8 mouse cellular contexts compared by ENCODE assay signal in the genomic region with DNA sequence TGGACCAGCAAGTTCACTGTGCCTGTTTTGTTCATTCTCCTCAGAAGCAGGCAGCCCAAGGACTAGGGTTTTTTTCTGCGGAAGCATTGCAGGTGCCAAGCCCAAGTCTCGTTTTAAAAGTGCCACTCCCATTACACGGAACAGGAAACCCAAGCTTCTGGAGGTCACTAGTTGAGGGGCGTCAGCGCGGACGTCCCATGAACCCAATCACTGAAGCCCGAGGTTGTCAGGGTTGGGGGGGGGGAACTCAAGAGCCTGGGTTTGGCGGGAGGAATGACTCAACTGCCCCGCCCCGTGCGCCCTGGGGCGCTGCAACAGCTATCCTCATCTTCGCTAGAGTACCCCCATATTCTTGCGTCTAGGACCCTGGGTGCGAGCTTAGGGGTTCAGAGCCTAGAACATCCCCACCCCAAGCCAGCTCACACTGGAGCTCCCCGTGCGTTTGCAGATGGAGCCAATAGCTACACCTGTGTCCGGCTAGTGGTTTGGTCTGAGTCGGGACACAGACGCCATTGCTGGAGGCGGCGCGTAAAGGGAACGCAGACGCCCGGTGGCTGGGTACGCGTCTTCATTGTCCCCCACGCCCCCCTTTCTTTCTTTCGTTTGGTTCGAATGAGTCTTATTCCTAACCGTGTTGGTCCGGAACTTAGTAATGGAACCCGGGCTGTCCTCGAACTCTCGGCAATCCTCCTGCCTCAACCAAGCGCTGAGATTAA. TPM values are rescaled to one million over a fixed set of nuclear protein-coding genes. Genes with fewer than 3 reads are reported as not detected.
DNase-seq lines count a peak whose midpoint lies in the region; ATAC-seq and TF ChIP-seq lines count a peak whose summit lies in the region.

No protein-coding gene starts in this region.

- under 1% methylated on average over 38 of the region's 38 CpGs for WGBS in heart, postnatal 0 days

- peak overlapping the region; percentile 77 for H3K4me3 ChIP-seq in ES-Bruce4 (ENCODE audit: low read depth, low read length)
- peak overlapping the region; percentile 76 for H3K4me3 ChIP-seq in erythroblast, embryonic 14.5 days (replicated peaks)
- peak overlapping the region; percentile 63 for H3K4me3 ChIP-seq in heart, postnatal 0 days (ENCODE audit: low read depth, low read length)

- H3K27me3 ChIP-seq in ES-Bruce4 (ENCODE audit: control insufficient read depth, insufficient read depth, low read length, poor library complexity, severe bottlenecking), result no peaks in the 10 kb centered on the region
- H3K27me3 ChIP-seq in erythroblast, embryonic 14.5 days (ENCODE audit: control insufficient read depth), result peaks cover 24% of the 10 kb centered on the region
- no peaks in the 10 kb centered on the region for H3K27me3 ChIP-seq in heart, postnatal 0 days (ENCODE audit: control insufficient read depth, insufficient read depth, low read length)

- H3K4me2 ChIP-seq in heart, postnatal 0 days (ENCODE audit: low read depth, low read length), result peak overlapping the region; percentile 98

- TF ChIP-seq EP300 in ES-Bruce4 (IDR thresholded peaks at IDR 0.05; ENCODE audit: insufficient read depth, low read depth, low read length), result peak; percentile 73
- TF ChIP-seq EP300 in heart, postnatal 0 days (IDR thresholded peaks at IDR 0.05; ENCODE audit: low read depth), result no peak

- H3K4me1 ChIP-seq in ES-Bruce4 (ENCODE audit: control insufficient read depth, insufficient read depth, low read length), result peaks cover 2% of the 10 kb centered on the region
- peaks cover 26% of the 10 kb centered on the region for H3K4me1 ChIP-seq in erythroblast, embryonic 14.5 days (ENCODE audit: control insufficient read depth)
- H3K4me1 ChIP-seq in heart, postnatal 0 days (ENCODE audit: control insufficient read depth, insufficient read depth), result no peaks in the 10 kb centered on the region

- no peaks in the 10 kb centered on the region for H3K9me3 ChIP-seq in ES-Bruce4 (replicated peaks; ENCODE audit: control insufficient read depth, insufficient read depth, low read length, poor library complexity, severe bottlenecking)
- no peaks in the 10 kb centered on the region for H3K9me3 ChIP-seq in erythroblast, embryonic 14.5 days (ENCODE audit: control insufficient read depth, low read length)
- no peaks in the 10 kb centered on the region for H3K9me3 ChIP-seq in heart, postnatal 0 days (replicated peaks; ENCODE audit: control insufficient read depth, low read length)

- TF ChIP-seq POLR2A in ES-Bruce4 (IDR thresholded peaks at IDR 0.05; ENCODE audit: insufficient read depth, low read length), result no peak

- no peaks in the 10 kb centered on the region for H3K36me3 ChIP-seq in ES-Bruce4 (ENCODE audit: control insufficient read depth, insufficient read depth, low read length, poor library complexity, severe bottlenecking)
- H3K36me3 ChIP-seq in erythroblast, embryonic 14.5 days (ENCODE audit: control insufficient read depth), result no peaks in the 10 kb centered on the region
- no peaks in the 10 kb centered on the region for H3K36me3 ChIP-seq in heart, postnatal 0 days (replicated peaks; ENCODE audit: control insufficient read depth, insufficient read depth, low read length)

- no peak for TF ChIP-seq CTCF in ES-Bruce4 (IDR thresholded peaks at IDR 0.05; ENCODE audit: low read depth, low read length)
- TF ChIP-seq CTCF in heart, postnatal 0 days (IDR thresholded peaks at IDR 0.05; ENCODE audit: low read depth), result no peak

- peak overlapping the region; percentile 71 for H3K9ac ChIP-seq in ES-Bruce4 (ENCODE audit: low read depth, poor library complexity, severe bottlenecking)
- H3K9ac ChIP-seq in heart, postnatal 0 days (replicated peaks; ENCODE audit: low read depth, low read length), result peak overlapping the region; percentile 76

- DNase-seq in brain, adult 2 months (ENCODE audit: low read depth, low spot score), result peak; percentile 63
- DNase-seq in heart, postnatal 0 days (ENCODE audit: low spot score), result peak; percentile 76
- peak; percentile 66 to 85 for DNase-seq in kidney, postnatal 25 days
- DNase-seq in lung, postnatal 14 days, result peak; percentile 75
- peak; percentile 59 for DNase-seq in ovary, postnatal 14 days (ENCODE audit: low spot score)
- DNase-seq in thymus, postnatal 4 days, result peak; percentile 81

- H3K27ac ChIP-seq in ES-Bruce4 (ENCODE audit: insufficient read depth, low read length), result peak overlapping the region; percentile 99
- peak overlapping the region; percentile 95 for H3K27ac ChIP-seq in heart, postnatal 0 days (ENCODE audit: low read depth)

- peak; percentile 31; the same call in 1 of the 2 replicates for ATAC-seq in heart, postnatal 0 days (ENCODE audit: insufficient read depth, low read depth)

RNA-seq across cellular contexts. Expression of a gene that starts 56.1 kb away (rescaled TPM):
- polyA plus RNA-seq in ES-Bruce4 (2011; ENCODE audit: insufficient read depth, insufficient read length, low read depth, missing spikeins), result 173 and 191 TPM in 2 replicates
- 2.0 and 2.4 TPM in 2 replicates for polyA plus RNA-seq in erythroblast, embryonic 14.5 days (2012)
- total RNA-seq in heart, postnatal 0 days (2014; rRNA removed; ENCODE audit: low replicate concordance), result 59.6 and 131 TPM in 2 replicates
- polyA plus RNA-seq in heart, postnatal 0 days (2015; fragmentation: Nextera tagmentation; extraction: Ambion mirVana), result 445 and 462 TPM in 2 replicates

Comparison
In these comparisons a context has a peak if more than half of its experiments do, and no peak if none do; other contexts are left out.
1. Peak in every context shown above with its lines: DNase-seq, ATAC-seq, H3K4me3 ChIP-seq and H3K27ac ChIP-seq.
2. RNA of a gene that starts 56.1 kb away (polyA plus RNA-seq): 445 to 462 TPM in heart, postnatal 0 days and 173 to 191 TPM in ES-Bruce4; 2.0 to 2.4 TPM in erythroblast, embryonic 14.5 days; every median in the first group is over 10 times any median in the second.